Mouse (Mus musculus) limb, embryonic 14.5 days (tissue): Measurements from ENCODE around the gene Ebf4. TPM values are rescaled to one million over a fixed set of nuclear protein-coding genes. Genes with fewer than 3 reads are reported as not detected.
A peak's percentile ranks its signal among the peaks of the same experiment; 100 is the strongest.

Source experiments
- ATAC-seq: fragments of 200-750 bp; cut with Nextera tagmentation; 2 replicates; pipeline ENCODE4 v1.8.0; 2017; ENCODE audit warnings: low read depth, moderate number of reproducible peaks, moderate TSS enrichment; ENCODE audit not compliant: low FRiP score
- DNase-seq: peaks from one replicate; pipeline ENCODE4 v3.0.0-alpha.2; 2015; ENCODE audit warnings: low spot score
- H3K27ac ChIP-seq: fragments of 300-500 bp; sonication (generic); replicated peaks from 2 replicates; pipeline ENCODE4 v1.5.1; 2014; ENCODE audit warnings: low read depth, mild to moderate bottlenecking, low read length, moderate library complexity, mixed read lengths
- H3K27me3 ChIP-seq: fragments of 300-500 bp; sonication (generic); 2 replicates; pipeline ENCODE4 v1.6.1; 2014; ENCODE audit warnings: low read length, mixed read lengths; ENCODE audit not compliant: control insufficient read depth, insufficient read depth
- H3K36me3 ChIP-seq: fragments of 300-500 bp; sonication (generic); 2 replicates; pipeline ENCODE4 v1.6.1; 2014; ENCODE audit warnings: mild to moderate bottlenecking, low read length, moderate library complexity, mixed read lengths; ENCODE audit not compliant: control insufficient read depth, insufficient read depth
- H3K4me1 ChIP-seq: fragments of 300-500 bp; sonication (generic); 2 replicates; pipeline ENCODE4 v1.6.1; 2014; ENCODE audit warnings: antibody characterized with exemption, low read length, mixed read lengths; ENCODE audit not compliant: control insufficient read depth, insufficient read depth
- H3K4me2 ChIP-seq: fragments of 300-500 bp; sonication (generic); replicated peaks from 2 replicates; pipeline ENCODE4 v1.6.1; 2014; ENCODE audit warnings: low read depth, mild to moderate bottlenecking, low read length, moderate library complexity; ENCODE audit not compliant: severe bottlenecking
- H3K4me3 ChIP-seq: fragments of 300-500 bp; sonication (generic); replicated peaks from 2 replicates; pipeline ENCODE4 v1.5.1; 2014; ENCODE audit warnings: low read length
- H3K9ac ChIP-seq: fragments of 300-500 bp; sonication (generic); 2 replicates; pipeline ENCODE4 v1.6.1; 2014; ENCODE audit warnings: mild to moderate bottlenecking, low read depth, low read length, moderate library complexity; ENCODE audit not compliant: severe bottlenecking
- H3K9me3 ChIP-seq: fragments of 300-500 bp; sonication (generic); 2 replicates; pipeline ENCODE4 v1.6.1; 2016; ENCODE audit warnings: low read length; ENCODE audit not compliant: control insufficient read depth
- POLR2A ChIP-seq: fragments of 200-500 bp; IDR thresholded peaks from 2 replicates; pipeline ENCODE4 v1.8.0; 2012; ENCODE audit warnings: inconsistent platforms, mild to moderate bottlenecking, moderate library complexity, borderline replicate concordance; ENCODE audit not compliant: insufficient read depth, insufficient read length; ENCODE audit errors: extremely low read depth
- WGBS: fragments of 180-500 bp; shearing (Covaris S2); extraction: QIAGEN DNeasy Blood & Tissue Kit; methylation state at CpG from one replicate; pipeline ENCODE4 v1.1.7; 2014; 5-methylcytosine and 5-hydroxymethylcytosine counted together
- polyA plus RNA-seq, 2 experiments: library from polyadenylated mRNA; depleted of rRNA in 1 of 2; stranded (reverse) in 1 of 2; unstranded in 1 of 2; fragments of >200 nt; fragmentation: Nextera tagmentation in 1 of 2; extraction: Ambion mirVana in 1 of 2; gene quantifications; 2 replicates each; pipeline versions ENCODE4 v1.2.1 to v1.2.3; 2012 to 2014

Gene Ebf4
- polyA plus RNA-seq (2012; rRNA removed) (27.4 and 37.7 TPM in 2 replicates), polyA plus RNA-seq (2014; fragmentation: Nextera tagmentation; extraction: Ambion mirVana) (5.7 and 6.1 TPM in 2 replicates)

GRCm38 (mm10) chr2:130294936-130295277, at the start of gene Ebf4:
TSS of gene Ebf4 (plus strand) at chr2:130295169.
- ATAC-seq (peak; percentile 69), DNase-seq (peak; percentile 32)
- Histone ChIP-seq H3K4me2 (peak within 1 kb of the TSS; percentile 81), H3K9ac (peak within 1 kb of the TSS; percentile 84), H3K36me3 (peaks cover 5% of the 10 kb centered on the region; the same call in 1 of the 2 replicates), H3K27ac (peak within 1 kb of the TSS; percentile 48; the same call in 1 of the 2 replicates), H3K4me3 (peak within 1 kb of the TSS; percentile 69), H3K4me1 (peaks cover 17% of the 10 kb centered on the region), H3K27me3 (peaks cover 11% of the 10 kb centered on the region; the same call in 1 of the 2 replicates), H3K9me3 (no peaks in the 10 kb centered on the region)
- 0 out of 2 replicates have a peak, but pooled peaks have one; percentile 42 for TF ChIP-seq POLR2A
- WGBS: 0% methylated on average over 4 of the region's 39 CpGs

- Histone ChIP-seq H3K9me3 (no peaks in the 10 kb centered on the region), H3K4me2 (no peak overlapping the region), H3K4me1 (no peaks in the 10 kb centered on the region), H3K27me3 (no peaks in the 10 kb centered on the region), H3K4me3 (no peak overlapping the region), H3K27ac (no peak overlapping the region), H3K36me3 (no peaks in the 10 kb centered on the region), H3K9ac (no peak overlapping the region)
- no peak for DNase-seq
- no peak for TF ChIP-seq POLR2A
- ATAC-seq: no peak
- 55% methylated on average over 9 of the region's 9 CpGs for WGBS
Observed at GRCm38 (mm10) chr2:130246912-130247311, 48.1 kb upstream of the Ebf4 start.

- ATAC-seq: no peak
- no peak for TF ChIP-seq POLR2A
- WGBS: 77% methylated on average over 7 of the region's 7 CpGs
- no peaks in the 10 kb centered on the region for H3K27me3 ChIP-seq
- H3K9ac ChIP-seq: no peak overlapping the region
- no peak overlapping the region for H3K27ac ChIP-seq
- H3K36me3 ChIP-seq: no peaks in the 10 kb centered on the region
- DNase-seq: no peak
- H3K9me3 ChIP-seq: no peaks in the 10 kb centered on the region
- no peak overlapping the region for H3K4me2 ChIP-seq
- H3K4me3 ChIP-seq: no peak overlapping the region
- no peaks in the 10 kb centered on the region for H3K4me1 ChIP-seq
Observed at GRCm38 (mm10) chr2:130248226-130248625, 46.7 kb upstream of the Ebf4 start.

- no peaks in the 10 kb centered on the region for H3K36me3 ChIP-seq
- no peak for ATAC-seq
- H3K4me3 ChIP-seq: no peak overlapping the region
- DNase-seq: no peak
- H3K27ac ChIP-seq: no peak overlapping the region
- H3K27me3 ChIP-seq: no peaks in the 10 kb centered on the region
- WGBS: 62% methylated on average over 4 of the region's 4 CpGs
- no peak overlapping the region for H3K9ac ChIP-seq
- H3K9me3 ChIP-seq: no peaks in the 10 kb centered on the region
- no peak overlapping the region for H3K4me2 ChIP-seq
- TF ChIP-seq POLR2A: no peak
- no peaks in the 10 kb centered on the region for H3K4me1 ChIP-seq
Observed at GRCm38 (mm10) chr2:130256762-130257161, 38.2 kb upstream of the Ebf4 start.

GRCm38 (mm10) chr2:130260822-130261221, 34.1 kb upstream of the Ebf4 start:
- WGBS: 73% methylated on average over 4 of the region's 4 CpGs
- DNase-seq (no peak), ATAC-seq (no peak)
- H3K4me3 ChIP-seq: no peak overlapping the region
- H3K27ac ChIP-seq: no peak overlapping the region
- no peak overlapping the region for H3K9ac ChIP-seq
- TF ChIP-seq POLR2A: no peak
- H3K9me3 ChIP-seq: no peaks in the 10 kb centered on the region
- H3K4me1 ChIP-seq: no peaks in the 10 kb centered on the region
- no peak overlapping the region for H3K4me2 ChIP-seq
- H3K36me3 ChIP-seq: no peaks in the 10 kb centered on the region
- no peaks in the 10 kb centered on the region for H3K27me3 ChIP-seq

GRCm38 (mm10) chr2:130261914-130262313, 33.1 kb upstream of the Ebf4 start:
- no peak overlapping the region for H3K4me2 ChIP-seq
- no peak overlapping the region for H3K27ac ChIP-seq
- WGBS: 77% methylated on average over 2 of the region's 2 CpGs
- DNase-seq (no peak), ATAC-seq (no peak)
- no peak overlapping the region for H3K4me3 ChIP-seq
- H3K27me3 ChIP-seq: no peaks in the 10 kb centered on the region
- TF ChIP-seq POLR2A: no peak
- no peak overlapping the region for H3K9ac ChIP-seq
- H3K4me1 ChIP-seq: no peaks in the 10 kb centered on the region
- H3K9me3 ChIP-seq: no peaks in the 10 kb centered on the region
- no peaks in the 10 kb centered on the region for H3K36me3 ChIP-seq
